Mouse (Mus musculus) C2C12 (cell line): Measurements from ENCODE around the gene Csnk1g1. TPM values are rescaled to one million over a fixed set of nuclear protein-coding genes. Genes with fewer than 3 reads are reported as not detected.

ENCODE experiments used
- H3K27me3 ChIP-seq: one replicate; pipeline ENCODE4 v1.6.1; 2011; ENCODE audit not compliant: control insufficient read depth, insufficient read depth, insufficient read length
- H3K36me3 ChIP-seq: one replicate; pipeline ENCODE4 v1.6.1; 2011; ENCODE audit not compliant: control insufficient read depth, insufficient read depth
- H3K4me3 ChIP-seq: one replicate; pipeline ENCODE4 v1.5.1; 2011; ENCODE audit warnings: mild to moderate bottlenecking, control low read depth; ENCODE audit not compliant: poor library complexity, insufficient read depth, severe bottlenecking
- H3K79me2 ChIP-seq: one replicate; pipeline ENCODE4 v1.6.1; 2011; ENCODE audit not compliant: control insufficient read depth, insufficient read depth
- H3K79me3 ChIP-seq: one replicate; pipeline ENCODE4 v1.6.1; 2011; ENCODE audit warnings: low read depth, control low read depth
- H3ac ChIP-seq: one replicate; pipeline ENCODE3; 2011; ENCODE audit warnings: low read depth; ENCODE audit not compliant: control insufficient read depth, insufficient read length
- CEBPB ChIP-seq: IDR thresholded peaks from one replicate; pipeline ENCODE4 v1.6.1; 2011; ENCODE audit warnings: low read depth, mild to moderate bottlenecking, control low read depth, moderate library complexity
- CTCF ChIP-seq: IDR thresholded peaks from one replicate; pipeline ENCODE4 v1.5.1; 2011; ENCODE audit not compliant: control insufficient read depth, insufficient read depth, insufficient read length
- FOSL1 ChIP-seq: IDR thresholded peaks from one replicate; pipeline ENCODE4 v1.8.0; 2011; ENCODE audit warnings: mild to moderate bottlenecking, low read length; ENCODE audit not compliant: poor library complexity, insufficient read depth, severe bottlenecking
- MAX ChIP-seq: IDR thresholded peaks from one replicate; pipeline ENCODE4 v1.6.1; 2011; ENCODE audit warnings: mild to moderate bottlenecking, control low read depth
- MYOD1 ChIP-seq: IDR thresholded peaks from one replicate; pipeline ENCODE4 v1.6.1; 2011; ENCODE audit warnings: low read depth; ENCODE audit not compliant: control insufficient read depth, insufficient read length
- MYOG ChIP-seq: IDR thresholded peaks from one replicate; pipeline ENCODE4 v1.6.1; 2011; ENCODE audit not compliant: control insufficient read depth, insufficient read length; ENCODE audit errors: extremely low read depth
- USF1 ChIP-seq: IDR thresholded peaks from one replicate; pipeline ENCODE4 v1.6.1; 2011; ENCODE audit warnings: low read depth, mild to moderate bottlenecking, control low read depth, moderate library complexity
- polyA plus RNA-seq: library from polyadenylated mRNA; unstranded; fragments of >200 nt; fragmentation: generic; extraction: Trizol; gene quantifications from one replicate; pipeline ENCODE4 v1.2.1, GENCODE M21; 2012; ENCODE audit warnings: missing spikeins

The Csnk1g1 gene
- polyA plus RNA-seq, 1 experiment: 6.8 TPM

GRCm38 (mm10) chr9:66092664-66093063, 183.9 kb downstream of the Csnk1g1 start:
- H3K36me3 ChIP-seq: peaks cover 70% of the 10 kb centered on the region

More at GRCm38 (mm10) chr9:66092664-66093063, 183.9 kb downstream of the Csnk1g1 start:
- no peaks in the 10 kb centered on the region for H3K27me3 ChIP-seq
- H3K79me3 ChIP-seq: no peaks in the 10 kb centered on the region
- no peaks in the 10 kb centered on the region for H3K79me2 ChIP-seq
- TF ChIP-seq FOSL1 (no peak), USF1 (no peak), CTCF (no peak), MYOD1 (no peak), MYOG (no peak), CEBPB (no peak), MAX (no peak)
- no peak overlapping the region for H3ac ChIP-seq
- no peak overlapping the region for H3K4me3 ChIP-seq

Other genes starting within 250 kb of the Csnk1g1 start
- gene Oaz2, start 240.9 kb upstream of the Csnk1g1 start, polyA plus RNA-seq: 75.7 TPM
- 8.4 TPM for gene Zfp609, start 81.4 kb upstream of the Csnk1g1 start, polyA plus RNA-seq
- 172 TPM for gene Pclaf, start 18.7 kb upstream of the Csnk1g1 start, polyA plus RNA-seq
- 6.2 TPM for gene Trip4, start 130 bp upstream of the Csnk1g1 start, polyA plus RNA-seq
- 781 TPM for gene Ppib, start 151.3 kb downstream of the Csnk1g1 start, polyA plus RNA-seq
- 0.74 TPM for gene Snx22, start 160.8 kb downstream of the Csnk1g1 start, polyA plus RNA-seq
- 69.9 TPM for gene Snx1, start 217.7 kb downstream of the Csnk1g1 start, polyA plus RNA-seq
- 39.7 TPM for gene Ciao2a, start 217.7 kb downstream of the Csnk1g1 start, polyA plus RNA-seq
- gene Dapk2, start 249.3 kb downstream of the Csnk1g1 start, polyA plus RNA-seq: 22.8 TPM